Mouse (Mus musculus): ENCODE measurements at regions not wholly inside any gene's neighbourhood (a gene's known extent, or its start where the extent isn't known, plus 50 kb on each side); places are given as distances from the start of the nearest gene placed in this dataset.

DNA sequence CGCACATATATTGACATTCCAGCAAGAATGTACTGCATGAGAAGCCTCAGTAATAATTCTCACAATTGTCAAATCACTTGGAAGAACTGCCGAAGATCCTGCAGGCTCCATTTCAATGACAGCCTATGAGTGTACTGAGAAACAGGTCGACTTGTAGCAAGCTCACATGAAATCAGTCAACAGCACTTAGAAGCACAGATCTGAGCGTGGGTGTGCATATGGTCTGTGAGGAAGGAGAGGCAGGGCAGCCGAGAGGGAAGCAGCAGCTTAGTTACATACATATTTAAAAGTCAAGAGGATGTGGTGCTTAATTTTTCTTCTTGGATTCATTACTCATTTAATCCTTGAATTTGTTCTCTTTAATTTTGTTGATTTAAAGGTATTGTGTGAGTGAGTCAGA lies 967.4 kb upstream of the Epha7 start:
- Histone ChIP-seq H3K9me3 (ENCODE audit: control insufficient read depth, low read length) (no peaks in the 10 kb centered on the region), H3K36me3 (ENCODE audit: control insufficient read depth, insufficient read depth, low read length) (no peaks in the 10 kb centered on the region), H3K27ac (replicated peaks in 1 of 2; ENCODE audit: control insufficient read depth in 1 of 2, insufficient read depth in 1 of 2, low read depth in 2 of 2, low read length in 2 of 2) (no peak overlapping the region), H3K27me3 (ENCODE audit: control insufficient read depth, insufficient read depth, low read length) (no peaks in the 10 kb centered on the region), H3K4me2 (ENCODE audit: low read length) (no peak overlapping the region), H3K9ac (ENCODE audit: low read length) (no peak overlapping the region), H3K4me3 (ENCODE audit: control insufficient read depth in 1 of 2, insufficient read depth in 1 of 2, low read depth in 1 of 2, low read length in 2 of 2) (no peak overlapping the region), H3K4me1 (ENCODE audit: control insufficient read depth in 2 of 2, insufficient read depth in 2 of 2, low read length in 2 of 2) (no peaks in the 10 kb centered on the region)
- WGBS, result 68% methylated on average over 5 of the region's 5 CpGs
- ATAC-seq (ENCODE audit: insufficient number of reproducible peaks, insufficient read depth, low FRiP score, low read depth), result no peak

DNA sequence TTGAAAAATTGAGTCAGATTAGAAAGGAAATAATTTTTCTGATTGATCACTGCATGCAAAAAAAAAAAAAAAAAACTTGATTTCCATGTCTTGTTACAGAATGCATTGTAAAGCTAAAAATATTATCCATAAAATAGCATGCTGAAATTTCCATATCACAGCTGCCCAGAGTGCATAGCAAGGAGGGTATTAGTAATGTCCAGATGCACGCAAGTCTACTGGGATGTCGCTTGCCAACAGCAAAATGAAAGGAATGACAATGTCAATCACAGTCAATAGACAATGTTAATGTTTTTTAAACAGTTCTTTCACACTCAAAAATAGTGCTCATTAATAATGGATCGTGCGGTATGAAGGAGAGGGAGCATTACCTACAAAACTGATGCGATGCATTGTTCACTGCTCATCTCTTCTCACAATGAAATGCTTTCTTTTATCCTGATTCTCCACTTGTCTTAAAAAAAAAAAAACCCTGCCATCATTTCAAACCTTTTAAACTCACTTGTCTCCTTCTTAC lies 966.8 kb upstream of the Epha7 start:
- no peak overlapping the region for H3K4me2 ChIP-seq (ENCODE audit: low read length)
- no peak overlapping the region for H3K27ac ChIP-seq (replicated peaks in 1 of 2; ENCODE audit: control insufficient read depth in 1 of 2, insufficient read depth in 1 of 2, low read depth in 2 of 2, low read length in 2 of 2)
- no peaks in the 10 kb centered on the region for H3K9me3 ChIP-seq (ENCODE audit: control insufficient read depth, low read length)
- ATAC-seq (ENCODE audit: insufficient number of reproducible peaks, insufficient read depth, low FRiP score, low read depth), result no peak
- no peaks in the 10 kb centered on the region for H3K4me1 ChIP-seq (ENCODE audit: control insufficient read depth in 2 of 2, insufficient read depth in 2 of 2, low read length in 2 of 2)
- no peak overlapping the region for H3K4me3 ChIP-seq (ENCODE audit: control insufficient read depth in 1 of 2, insufficient read depth in 1 of 2, low read depth in 1 of 2, low read length in 2 of 2)
- WGBS, result 87% methylated on average over 5 of the region's 5 CpGs
- H3K9ac ChIP-seq (ENCODE audit: low read length), result no peak overlapping the region
- H3K36me3 ChIP-seq (ENCODE audit: control insufficient read depth, insufficient read depth, low read length), result no peaks in the 10 kb centered on the region
- H3K27me3 ChIP-seq (ENCODE audit: control insufficient read depth, insufficient read depth, low read length), result no peaks in the 10 kb centered on the region

GRCm38 (mm10) chr4:27856086-27856485 lies 956.8 kb upstream of the Epha7 start:
- no peaks in the 10 kb centered on the region for H3K36me3 ChIP-seq (ENCODE audit: control insufficient read depth, insufficient read depth, low read length)
- H3K4me2 ChIP-seq (ENCODE audit: low read length), result no peak overlapping the region
- no peak overlapping the region for H3K27ac ChIP-seq (replicated peaks in 1 of 2; ENCODE audit: control insufficient read depth in 1 of 2, insufficient read depth in 1 of 2, low read depth in 2 of 2, low read length in 2 of 2)
- 61% methylated on average over 2 of the region's 2 CpGs for WGBS
- no peak overlapping the region for H3K9ac ChIP-seq (ENCODE audit: low read length)
- no peaks in the 10 kb centered on the region for H3K9me3 ChIP-seq (ENCODE audit: control insufficient read depth, low read length)
- no peak for ATAC-seq (ENCODE audit: insufficient number of reproducible peaks, insufficient read depth, low FRiP score, low read depth)
- no peaks in the 10 kb centered on the region for H3K27me3 ChIP-seq (ENCODE audit: control insufficient read depth, insufficient read depth, low read length)
- no peaks in the 10 kb centered on the region for H3K4me1 ChIP-seq (ENCODE audit: control insufficient read depth in 2 of 2, insufficient read depth in 2 of 2, low read length in 2 of 2)
- no peak overlapping the region for H3K4me3 ChIP-seq (ENCODE audit: control insufficient read depth in 1 of 2, insufficient read depth in 1 of 2, low read depth in 1 of 2, low read length in 2 of 2)

- Histone ChIP-seq H3K4me3 (ENCODE audit: control insufficient read depth in 1 of 2, insufficient read depth in 1 of 2, low read depth in 1 of 2, low read length in 2 of 2) (no peak overlapping the region), H3K27me3 (ENCODE audit: control insufficient read depth, insufficient read depth, low read length) (no peaks in the 10 kb centered on the region), H3K27ac (replicated peaks in 1 of 2; ENCODE audit: control insufficient read depth in 1 of 2, insufficient read depth in 1 of 2, low read depth in 2 of 2, low read length in 2 of 2) (no peak overlapping the region), H3K36me3 (ENCODE audit: control insufficient read depth, insufficient read depth, low read length) (no peaks in the 10 kb centered on the region), H3K4me2 (ENCODE audit: low read length) (no peak overlapping the region), H3K9me3 (ENCODE audit: control insufficient read depth, low read length) (no peaks in the 10 kb centered on the region), H3K4me1 (ENCODE audit: control insufficient read depth in 2 of 2, insufficient read depth in 2 of 2, low read length in 2 of 2) (no peaks in the 10 kb centered on the region), H3K9ac (ENCODE audit: low read length) (no peak overlapping the region)
- 78% methylated on average over 5 of the region's 5 CpGs for WGBS
- ATAC-seq (ENCODE audit: insufficient number of reproducible peaks, insufficient read depth, low FRiP score, low read depth), result no peak
Observed at GRCm38 (mm10) chr4:27887262-27887954, 925.5 kb upstream of the Epha7 start.

DNA sequence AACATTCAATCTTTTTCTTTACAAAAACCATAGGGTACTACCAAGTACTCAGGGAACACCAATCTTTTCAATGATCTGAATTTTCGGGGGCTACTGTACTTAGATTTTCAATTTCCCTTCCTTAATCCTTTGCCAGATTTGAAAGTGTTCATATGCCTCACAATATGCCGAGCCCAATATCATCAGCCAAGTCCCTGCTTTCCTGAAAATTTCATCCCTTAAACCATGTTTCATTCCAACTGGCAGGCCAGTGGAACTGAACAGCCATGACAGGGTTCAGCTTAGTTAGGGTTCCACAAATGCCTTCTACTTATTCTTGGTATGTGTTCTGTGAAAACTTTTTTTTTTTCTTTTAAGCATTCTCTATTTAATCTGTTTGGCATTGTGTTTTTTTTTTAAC lies 916.5 kb upstream of the Epha7 start:
- WGBS, result 59% methylated on average over 2 of the region's 2 CpGs
- Histone ChIP-seq H3K36me3 (ENCODE audit: control insufficient read depth, insufficient read depth, low read length) (no peaks in the 10 kb centered on the region), H3K9me3 (ENCODE audit: control insufficient read depth, low read length) (no peaks in the 10 kb centered on the region), H3K4me2 (ENCODE audit: low read length) (no peak overlapping the region), H3K27ac (replicated peaks in 1 of 2; ENCODE audit: control insufficient read depth in 1 of 2, insufficient read depth in 1 of 2, low read depth in 2 of 2, low read length in 2 of 2) (no peak overlapping the region), H3K4me1 (ENCODE audit: control insufficient read depth in 2 of 2, insufficient read depth in 2 of 2, low read length in 2 of 2) (no peaks in the 10 kb centered on the region), H3K4me3 (ENCODE audit: control insufficient read depth in 1 of 2, insufficient read depth in 1 of 2, low read depth in 1 of 2, low read length in 2 of 2) (no peak overlapping the region), H3K27me3 (ENCODE audit: control insufficient read depth, insufficient read depth, low read length) (no peaks in the 10 kb centered on the region), H3K9ac (ENCODE audit: low read length) (no peak overlapping the region)
- ATAC-seq (ENCODE audit: insufficient number of reproducible peaks, insufficient read depth, low FRiP score, low read depth), result no peak

DNA sequence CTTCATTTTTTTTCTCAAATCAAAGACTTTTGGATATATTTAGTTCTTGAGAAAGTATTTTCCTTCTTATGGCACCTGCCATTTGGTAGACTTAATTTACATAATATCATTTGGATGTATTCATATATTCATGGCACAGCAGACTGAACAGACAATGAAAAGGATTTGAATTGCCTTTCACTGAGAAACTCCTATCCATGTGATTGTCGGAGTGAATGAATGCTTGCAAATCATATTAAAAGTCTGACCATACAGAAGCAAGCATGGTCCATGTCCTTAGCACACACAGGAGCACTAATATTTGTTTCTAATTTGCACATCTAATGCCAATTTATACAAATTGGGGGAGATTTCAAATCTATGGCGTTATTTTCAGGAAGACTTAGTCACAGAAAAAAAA lies 867.6 kb upstream of the Epha7 start:
- WGBS, result 79% methylated on average over 2 of the region's 2 CpGs
- H3K4me3 ChIP-seq (ENCODE audit: control insufficient read depth in 1 of 2, insufficient read depth in 1 of 2, low read depth in 1 of 2, low read length in 2 of 2), result no peak overlapping the region
- H3K36me3 ChIP-seq (ENCODE audit: control insufficient read depth, insufficient read depth, low read length), result no peaks in the 10 kb centered on the region
- no peaks in the 10 kb centered on the region for H3K9me3 ChIP-seq (ENCODE audit: control insufficient read depth, low read length)
- H3K4me1 ChIP-seq (ENCODE audit: control insufficient read depth in 2 of 2, insufficient read depth in 2 of 2, low read length in 2 of 2), result no peaks in the 10 kb centered on the region
- H3K4me2 ChIP-seq (ENCODE audit: low read length), result no peak overlapping the region
- no peak overlapping the region for H3K9ac ChIP-seq (ENCODE audit: low read length)
- no peaks in the 10 kb centered on the region for H3K27me3 ChIP-seq (ENCODE audit: control insufficient read depth, insufficient read depth, low read length)
- no peak for ATAC-seq (ENCODE audit: insufficient number of reproducible peaks, insufficient read depth, low FRiP score, low read depth)
- H3K27ac ChIP-seq (replicated peaks in 1 of 2; ENCODE audit: control insufficient read depth in 1 of 2, insufficient read depth in 1 of 2, low read depth in 2 of 2, low read length in 2 of 2), result no peak overlapping the region

- Histone ChIP-seq H3K4me2 (ENCODE audit: low read length) (no peak overlapping the region), H3K4me1 (ENCODE audit: control insufficient read depth in 2 of 2, insufficient read depth in 2 of 2, low read length in 2 of 2) (no peaks in the 10 kb centered on the region), H3K4me3 (ENCODE audit: control insufficient read depth in 1 of 2, insufficient read depth in 1 of 2, low read depth in 1 of 2, low read length in 2 of 2) (no peak overlapping the region), H3K36me3 (ENCODE audit: control insufficient read depth, insufficient read depth, low read length) (no peaks in the 10 kb centered on the region), H3K27me3 (ENCODE audit: control insufficient read depth, insufficient read depth, low read length) (no peaks in the 10 kb centered on the region), H3K9me3 (ENCODE audit: control insufficient read depth, low read length) (no peaks in the 10 kb centered on the region), H3K9ac (ENCODE audit: low read length) (no peak overlapping the region), H3K27ac (replicated peaks in 1 of 2; ENCODE audit: control insufficient read depth in 1 of 2, insufficient read depth in 1 of 2, low read depth in 2 of 2, low read length in 2 of 2) (no peak overlapping the region)
- no peak for ATAC-seq (ENCODE audit: insufficient number of reproducible peaks, insufficient read depth, low FRiP score, low read depth)
- WGBS, result 62% methylated on average over 1 of the region's 1 CpGs
Observed at GRCm38 (mm10) chr4:27945768-27946167, 867.2 kb upstream of the Epha7 start.
